Mouse (Mus musculus): Measurements from ENCODE around the gene Dpp9.
"Not testable (repeated sequence)": the region's sequence is repeated elsewhere in the genome, so short reads cannot be mapped to it uniquely, and the experiment has no call there.

The Dpp9 gene

DNA sequence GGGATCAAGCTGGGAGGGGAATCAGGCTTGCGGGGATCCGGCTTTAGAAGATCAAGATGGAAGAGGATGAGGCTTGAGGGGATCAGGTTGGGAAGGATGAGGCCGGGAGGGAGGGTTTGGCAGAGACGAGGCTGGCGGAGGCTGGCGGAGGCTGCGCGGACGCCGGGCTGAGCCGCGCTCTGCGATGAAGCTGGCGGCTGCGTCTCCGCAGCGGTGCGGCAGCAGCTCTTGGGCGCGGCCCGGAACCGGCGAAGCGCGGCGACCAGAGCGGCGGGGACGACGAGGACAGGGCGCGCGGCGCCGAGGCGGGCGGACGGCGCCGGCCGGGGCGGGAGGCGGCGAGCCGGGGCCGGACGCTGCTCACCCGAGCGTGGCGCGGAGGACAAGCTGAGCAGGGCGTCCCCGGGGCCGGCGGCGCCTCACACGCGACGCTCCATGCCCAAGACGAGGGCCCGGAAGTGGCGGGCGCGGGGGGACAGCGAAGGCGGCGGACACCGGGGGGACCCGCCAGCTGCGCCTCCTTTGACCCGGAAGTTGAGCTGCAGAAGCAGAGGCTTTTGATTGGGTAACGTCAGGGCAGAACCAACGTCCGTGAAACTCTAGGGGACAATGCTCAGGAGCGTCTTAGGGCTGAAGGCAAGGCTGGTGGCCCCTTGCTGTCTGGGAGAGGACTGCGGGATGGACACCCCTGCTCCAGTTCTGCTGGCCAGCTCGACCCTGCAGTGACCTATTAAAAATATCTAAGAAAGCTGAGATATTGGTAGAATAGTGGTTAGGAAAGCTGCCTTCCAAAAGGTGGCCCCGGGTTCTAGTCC lies at the start of gene Dpp9:
Gene Dpp9, minus strand, starts transcription at position 529 of the 815 bp plus-strand sequence.
- DNase-seq (ENCODE audit: low read depth, low spot score), result peak; percentile 91

DNA sequence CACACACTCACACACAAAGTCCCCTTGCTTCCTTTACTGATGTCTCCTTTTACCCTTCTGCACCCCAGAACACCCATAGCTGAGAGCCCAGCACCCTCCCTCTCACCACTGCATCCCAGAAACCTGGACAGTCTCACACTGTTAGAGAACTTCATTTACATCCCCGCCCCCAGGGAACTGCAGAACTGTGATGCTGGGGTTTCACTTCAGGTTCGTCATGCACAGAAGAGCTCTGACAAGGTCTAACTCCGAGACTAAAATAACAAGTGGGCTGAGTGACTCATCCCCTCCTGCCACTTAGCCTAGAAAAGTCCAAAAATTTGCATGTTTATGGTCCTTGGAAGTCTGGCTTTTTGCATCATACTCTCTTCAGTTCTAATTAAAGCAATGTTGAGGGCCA lies 47.6 kb upstream of the Dpp9 start:
- DNase-seq (ENCODE audit: low read depth, low spot score), result no peak

DNA sequence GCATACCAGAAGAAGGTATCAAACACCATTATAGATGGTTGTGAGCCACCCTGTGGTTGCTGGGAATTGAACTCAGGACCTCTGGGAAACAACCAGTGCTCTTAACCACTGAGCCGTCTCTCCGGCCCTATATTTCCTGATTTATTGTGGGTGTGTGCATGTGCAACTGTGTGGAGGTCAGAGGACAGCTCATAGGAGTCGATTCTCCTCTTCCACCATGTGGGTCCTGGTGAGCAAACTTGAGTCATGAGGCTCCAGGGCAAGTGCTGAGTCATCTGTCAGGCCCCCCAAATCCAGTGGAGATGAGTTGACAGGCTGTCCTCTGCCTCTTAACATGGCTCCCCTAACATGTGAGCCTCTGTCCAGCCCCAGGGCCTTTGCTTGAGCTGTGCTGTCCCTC lies 47.2 kb upstream of the Dpp9 start:
- no peak for DNase-seq (ENCODE audit: low read depth, low spot score)

DNA sequence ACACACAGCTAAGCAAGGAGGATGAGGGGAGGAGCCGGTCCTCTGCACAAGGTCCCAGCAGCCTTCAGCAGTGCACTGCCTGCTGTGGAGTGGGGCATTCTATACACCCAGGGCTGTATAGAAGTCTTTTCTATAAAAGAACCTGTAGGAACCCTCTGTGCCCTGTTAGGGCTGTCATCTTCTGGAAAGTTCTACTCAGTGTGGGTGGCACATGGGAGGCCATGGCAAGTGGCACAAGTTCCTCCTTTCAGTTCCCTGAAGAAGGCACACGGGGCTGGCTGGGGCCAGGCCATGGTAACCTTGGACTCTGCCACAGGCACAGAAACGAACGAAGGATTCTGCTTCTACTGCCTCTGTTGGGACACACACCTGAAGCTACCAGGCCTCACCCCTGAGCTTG lies 46.3 kb upstream of the Dpp9 start:
- DNase-seq (ENCODE audit: low read depth, low spot score), result no peak

DNA sequence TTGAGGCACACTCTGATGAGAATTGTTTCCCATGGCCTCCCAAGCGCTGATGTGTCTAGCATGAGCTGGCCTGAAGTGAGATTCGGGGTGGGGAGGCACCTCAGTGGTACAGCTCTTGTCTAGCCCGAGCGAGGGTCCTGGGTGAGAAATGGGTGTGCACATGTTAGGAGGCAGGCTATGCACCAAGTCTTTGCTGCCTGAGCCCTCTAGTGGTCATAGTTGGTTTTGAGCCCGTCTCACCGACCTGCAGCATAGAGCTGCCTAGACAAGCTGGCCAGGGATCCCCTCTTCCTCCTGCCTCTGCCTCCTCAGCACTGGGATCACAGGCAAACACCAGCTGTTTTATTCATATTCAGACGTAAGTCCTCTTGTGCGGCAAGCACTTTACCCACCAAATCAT lies 45.3 kb upstream of the Dpp9 start:
- DNase-seq (ENCODE audit: low read depth, low spot score), result peak; percentile 90

DNA sequence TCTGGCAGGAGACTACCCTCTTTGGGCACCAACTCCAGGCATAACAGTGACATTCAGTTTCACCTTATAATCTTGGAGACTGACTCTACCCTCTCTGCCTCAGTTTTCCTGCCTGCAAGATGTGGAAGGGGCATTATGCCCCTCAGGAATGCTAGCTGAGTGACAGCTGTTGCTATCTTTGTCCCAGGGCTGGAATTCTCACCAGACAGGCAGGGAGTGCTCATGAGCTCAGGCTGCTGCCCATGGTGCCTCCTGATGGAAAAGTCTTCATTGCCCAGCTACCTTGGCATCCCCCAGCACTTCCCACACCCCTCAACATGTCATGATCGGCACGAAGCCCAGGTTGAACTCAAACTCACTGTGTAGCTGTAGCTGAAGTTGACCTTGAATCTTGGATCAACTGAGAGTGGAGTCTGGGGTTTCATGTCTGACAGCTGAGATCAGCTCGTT lies 44.0 kb upstream of the Dpp9 start:
- no peak for DNase-seq (ENCODE audit: low read depth, low spot score)

DNA sequence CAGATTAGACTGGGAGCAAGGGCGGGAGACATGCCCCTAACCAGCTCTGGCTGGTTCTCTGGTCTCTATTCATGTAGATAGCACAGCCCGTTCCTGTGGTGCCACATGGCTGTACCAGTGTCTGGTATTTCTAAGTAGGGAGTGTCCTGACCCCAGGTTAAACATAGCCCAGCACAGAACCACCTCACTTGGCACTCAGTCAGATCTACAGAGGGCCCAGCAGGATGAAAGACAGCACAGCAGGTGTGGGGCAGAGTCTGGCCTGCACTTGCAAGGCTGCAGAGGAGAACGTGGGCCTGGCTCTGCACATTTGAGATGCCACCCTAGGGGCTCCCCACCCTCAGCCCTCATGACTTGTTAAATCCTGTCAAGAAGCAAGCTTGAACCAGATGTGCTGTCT lies 42.5 kb upstream of the Dpp9 start:
- DNase-seq (ENCODE audit: low read depth, low spot score), result no peak

DNA sequence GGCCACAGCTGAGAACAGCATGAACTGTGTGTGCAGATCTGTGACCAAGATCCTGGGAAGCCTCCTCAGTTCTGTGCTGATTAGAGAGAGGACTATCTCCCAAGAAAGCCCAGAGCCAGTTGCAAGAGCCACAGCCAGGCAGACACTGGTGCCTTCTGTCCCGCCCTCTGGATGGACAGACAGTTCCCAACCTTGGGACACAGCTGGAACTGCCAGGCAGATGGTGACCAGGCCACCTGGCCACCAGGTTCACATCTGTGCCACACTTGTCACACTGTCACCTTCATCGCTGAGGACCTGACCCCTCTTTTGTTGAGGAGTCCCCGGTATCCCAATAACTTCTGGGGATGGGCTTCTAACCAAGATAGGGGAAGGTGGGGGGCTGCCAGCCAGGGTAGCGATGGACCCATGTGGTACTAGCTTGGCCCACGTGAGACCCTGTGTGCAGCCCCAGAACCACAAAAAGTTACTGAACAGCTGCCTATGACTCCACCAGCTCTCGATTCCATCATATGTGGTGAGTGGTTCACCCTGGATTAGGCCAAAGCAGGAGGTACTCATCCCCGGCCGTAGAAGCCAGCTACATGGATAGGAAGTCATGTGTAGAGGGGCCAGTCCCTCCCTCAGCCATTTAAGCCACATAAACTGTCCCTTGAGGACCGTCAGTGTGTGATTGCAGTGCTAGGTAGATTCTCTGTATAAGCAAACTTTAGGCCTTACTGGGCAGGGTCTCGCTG lies 40.8 kb upstream of the Dpp9 start:
- DNase-seq (ENCODE audit: low read depth, low spot score), result no peak

DNA sequence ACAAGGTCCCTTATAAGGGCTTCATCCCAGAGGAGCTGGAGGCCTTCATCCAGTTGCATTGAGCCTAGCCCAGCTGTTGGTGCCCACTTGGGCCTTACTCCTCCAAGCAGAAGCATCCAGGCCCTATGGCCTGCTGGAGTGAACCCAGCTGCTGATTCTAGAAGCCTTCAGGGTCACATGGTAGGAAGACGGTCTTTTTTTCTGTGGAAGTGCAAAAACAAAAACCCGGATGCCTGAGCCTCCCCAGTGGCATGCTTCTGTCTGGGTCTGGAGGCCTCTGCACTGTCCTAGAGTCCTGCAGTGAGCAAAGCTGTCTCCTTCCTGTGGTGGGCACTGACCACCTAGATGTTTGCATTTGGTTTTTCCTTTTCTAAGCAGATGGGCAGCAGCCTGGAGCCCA lies 40.1 kb upstream of the Dpp9 start:
- not testable (repeated sequence) for DNase-seq (ENCODE audit: low read depth, low spot score)

DNA sequence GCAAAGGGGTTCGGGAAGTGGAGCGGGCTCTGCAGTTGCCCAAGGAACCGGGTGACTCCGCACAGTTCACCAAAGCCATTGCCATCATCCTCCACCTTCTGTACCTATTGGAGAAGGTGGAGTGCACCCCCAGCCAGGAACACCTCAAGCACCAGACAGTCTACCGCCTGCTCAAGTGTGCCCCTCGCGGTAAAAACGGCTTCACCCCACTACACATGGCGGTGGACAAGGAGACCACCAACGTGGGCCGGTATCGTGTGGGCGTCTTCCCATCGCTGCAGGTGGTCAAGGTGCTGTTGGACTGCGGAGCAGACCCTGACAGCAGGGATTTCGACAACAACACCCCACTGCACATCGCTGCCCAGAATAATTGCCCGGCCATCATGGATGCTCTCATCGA lies 39.6 kb upstream of the Dpp9 start:
- not testable (repeated sequence) for DNase-seq (ENCODE audit: low read depth, low spot score)

DNA sequence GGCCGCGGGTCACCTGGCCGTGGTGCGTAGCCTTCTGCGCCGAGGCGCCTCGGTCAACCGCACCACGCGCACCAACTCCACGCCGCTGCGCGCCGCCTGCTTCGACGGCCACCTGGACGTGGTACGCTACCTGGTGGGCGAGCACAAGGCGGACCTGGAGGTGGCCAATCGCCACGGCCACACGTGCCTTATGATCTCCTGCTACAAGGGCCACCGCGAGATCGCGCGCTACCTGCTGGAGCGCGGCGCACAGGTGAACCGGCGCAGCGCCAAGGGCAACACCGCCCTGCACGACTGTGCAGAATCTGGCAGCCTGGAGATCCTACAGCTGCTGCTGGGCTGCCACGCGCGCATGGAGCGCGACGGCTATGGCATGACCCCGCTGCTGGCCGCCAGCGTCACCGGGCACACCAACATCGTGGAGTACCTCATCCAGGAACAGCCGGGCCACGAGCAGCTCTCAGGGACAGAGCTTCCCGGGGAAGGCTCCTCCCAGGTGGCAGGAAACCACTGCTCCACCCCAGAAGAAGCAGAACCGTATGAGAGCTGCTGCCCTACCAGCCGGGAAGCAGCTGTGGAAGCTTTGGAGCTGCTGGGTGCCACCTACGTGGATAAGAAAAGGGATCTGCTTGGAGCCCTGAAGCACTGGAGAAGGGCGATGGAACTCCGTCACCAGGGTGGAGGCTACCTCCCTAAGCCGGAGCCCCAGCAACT lies 38.6 kb upstream of the Dpp9 start:
- peak; percentile 41 for DNase-seq (ENCODE audit: low read depth, low spot score)

DNA sequence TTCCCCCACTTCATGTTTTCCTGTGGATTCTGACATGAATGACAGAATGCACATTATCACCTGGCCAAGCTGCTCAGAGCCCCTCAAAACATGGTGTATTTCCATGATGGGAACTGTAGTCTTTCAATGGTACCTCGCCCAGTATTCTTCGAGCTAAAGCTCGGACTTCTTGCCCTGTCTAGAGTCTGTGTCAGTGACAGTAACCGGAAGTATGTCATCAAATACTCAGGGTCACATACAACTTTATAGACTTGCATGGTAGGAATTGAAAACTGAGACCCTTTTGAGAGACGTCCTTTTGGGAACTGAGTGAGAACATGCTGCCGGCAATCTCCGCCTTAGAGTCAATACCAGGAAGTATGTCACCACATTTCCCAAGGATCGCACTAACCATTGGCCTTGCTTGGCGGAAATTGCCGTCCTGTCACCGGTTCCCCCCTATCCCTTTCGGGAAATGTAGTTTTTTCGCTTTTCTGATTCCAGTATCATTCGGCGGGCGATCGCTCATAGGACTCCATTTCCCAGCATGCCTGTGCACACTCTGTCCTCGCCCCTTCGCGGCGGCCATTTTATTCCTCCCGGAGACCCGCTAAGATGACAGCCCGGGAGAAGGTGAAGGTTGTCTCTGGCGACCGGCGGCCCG lies 37.7 kb upstream of the Dpp9 start, which contains the start of gene Fem1a:
Gene Fem1a, plus strand, starts transcription at position 572 of the 643 bp plus-strand sequence.
- peak; percentile 97 for DNase-seq (ENCODE audit: low read depth, low spot score)

DNA sequence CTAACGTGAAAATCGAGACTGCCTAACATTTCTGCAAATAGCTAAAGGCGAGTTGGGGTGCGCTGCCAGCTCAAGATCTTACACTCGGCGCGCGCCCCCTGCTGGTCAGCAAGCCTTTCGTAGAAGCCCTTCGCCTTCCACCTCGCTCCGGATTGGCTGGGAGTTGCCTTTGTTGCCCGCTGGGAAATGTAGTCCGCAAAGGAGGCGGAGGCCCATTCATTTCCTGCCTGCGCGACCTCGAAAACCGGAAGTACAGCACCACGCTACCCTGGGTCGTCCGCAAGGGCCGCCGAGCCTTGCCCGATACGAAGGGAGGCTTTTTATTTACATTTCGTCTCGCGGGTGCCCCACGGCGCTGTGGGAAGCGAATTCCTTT lies 37.1 kb upstream of the Dpp9 start:
- DNase-seq (ENCODE audit: low read depth, low spot score), result peak; percentile 99

DNA sequence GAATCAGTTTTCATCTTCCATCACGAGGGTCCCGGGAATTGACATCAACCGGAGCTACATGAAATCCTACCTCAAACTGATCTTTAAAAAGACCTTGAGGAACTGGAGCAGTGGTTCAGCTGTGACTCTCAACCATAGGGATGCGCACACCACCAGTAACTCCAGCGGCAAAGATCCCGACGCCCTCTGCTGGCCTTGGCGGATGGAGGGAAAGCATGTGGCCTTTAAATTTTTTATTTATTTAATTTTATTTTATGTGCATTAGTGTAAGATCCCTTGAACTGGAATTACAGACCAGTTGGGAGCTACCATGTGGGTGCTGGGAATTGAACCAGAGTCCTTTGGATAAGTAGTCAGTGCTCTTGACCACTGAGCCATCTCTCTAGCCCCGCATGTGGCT lies 36.7 kb upstream of the Dpp9 start:
- DNase-seq (ENCODE audit: low read depth, low spot score), result peak; percentile 49

DNA sequence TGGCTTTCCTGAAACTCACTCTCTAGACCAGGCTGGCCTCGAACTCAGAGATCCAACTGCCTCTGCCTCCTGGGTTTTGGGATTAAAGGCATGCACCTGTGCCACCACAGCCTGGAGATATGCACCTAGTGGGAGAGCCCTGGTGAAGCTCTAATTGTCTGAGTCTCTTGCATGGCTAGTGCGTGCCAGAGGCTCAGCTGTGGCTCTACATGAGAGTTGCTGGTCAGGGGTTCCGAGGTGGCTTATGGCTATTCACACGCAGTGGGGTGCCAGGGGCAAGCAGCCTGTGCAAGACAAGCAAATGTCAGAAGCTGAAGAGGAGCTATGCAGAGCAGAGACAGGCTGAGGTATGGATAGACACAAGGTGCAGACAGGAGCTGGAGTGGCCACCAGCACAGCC lies 36.0 kb upstream of the Dpp9 start:
- DNase-seq (ENCODE audit: low read depth, low spot score), result no peak

DNA sequence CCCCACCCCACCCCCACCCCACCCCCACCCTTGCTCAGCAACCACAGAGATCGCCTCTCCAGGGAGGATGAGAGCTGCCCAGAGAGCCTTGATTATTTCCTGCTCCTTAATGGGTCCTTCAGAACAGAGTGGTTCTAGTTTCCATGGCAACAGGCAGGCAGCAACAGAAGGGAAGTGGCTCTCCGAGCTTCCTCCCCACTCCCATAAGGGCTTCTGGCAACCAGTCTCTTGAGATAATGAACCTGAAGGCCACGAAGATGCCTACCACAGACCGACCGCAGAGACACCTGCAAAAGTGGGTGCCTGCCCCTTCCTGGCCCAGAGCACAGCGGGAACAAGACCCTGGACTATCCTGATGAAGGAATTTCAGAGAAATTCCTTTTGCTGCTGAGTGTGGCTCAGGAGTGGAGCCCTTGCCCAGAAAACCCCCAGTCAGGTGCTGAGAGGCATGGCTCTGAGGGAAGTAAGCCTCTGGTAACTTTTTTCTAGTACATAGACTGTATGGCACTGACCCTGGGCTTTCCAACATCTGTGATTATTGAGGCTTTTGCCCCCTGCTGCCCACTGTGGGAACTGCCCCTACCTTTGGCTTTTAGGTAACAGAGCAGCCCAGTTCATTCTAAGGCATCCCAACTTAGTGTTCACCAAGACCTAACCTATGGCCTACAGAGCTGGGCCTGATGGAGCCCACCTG lies 32.6 kb upstream of the Dpp9 start:
- peak; percentile 87 for DNase-seq (ENCODE audit: low read depth, low spot score)

DNA sequence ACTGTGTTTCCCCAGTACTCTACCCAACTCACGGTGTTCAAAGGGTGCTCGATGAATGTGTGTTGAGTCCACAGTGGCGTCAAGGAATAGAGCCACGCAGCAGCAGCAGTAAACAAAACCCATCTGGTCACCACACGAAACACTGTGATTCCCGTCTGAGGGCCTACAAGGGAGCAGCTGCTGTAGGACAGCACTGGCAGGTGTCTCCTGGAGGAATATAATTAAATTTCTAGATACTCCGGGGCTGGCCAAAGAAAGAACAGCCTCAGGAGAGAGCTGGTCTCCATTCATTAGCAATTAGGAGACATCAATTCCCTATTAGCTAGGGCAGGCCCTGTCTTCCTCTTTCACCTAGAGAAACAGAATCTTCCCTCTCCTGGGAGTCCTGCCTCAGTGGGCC lies 26.9 kb upstream of the Dpp9 start:
- no peak for DNase-seq (ENCODE audit: low read depth, low spot score)

DNA sequence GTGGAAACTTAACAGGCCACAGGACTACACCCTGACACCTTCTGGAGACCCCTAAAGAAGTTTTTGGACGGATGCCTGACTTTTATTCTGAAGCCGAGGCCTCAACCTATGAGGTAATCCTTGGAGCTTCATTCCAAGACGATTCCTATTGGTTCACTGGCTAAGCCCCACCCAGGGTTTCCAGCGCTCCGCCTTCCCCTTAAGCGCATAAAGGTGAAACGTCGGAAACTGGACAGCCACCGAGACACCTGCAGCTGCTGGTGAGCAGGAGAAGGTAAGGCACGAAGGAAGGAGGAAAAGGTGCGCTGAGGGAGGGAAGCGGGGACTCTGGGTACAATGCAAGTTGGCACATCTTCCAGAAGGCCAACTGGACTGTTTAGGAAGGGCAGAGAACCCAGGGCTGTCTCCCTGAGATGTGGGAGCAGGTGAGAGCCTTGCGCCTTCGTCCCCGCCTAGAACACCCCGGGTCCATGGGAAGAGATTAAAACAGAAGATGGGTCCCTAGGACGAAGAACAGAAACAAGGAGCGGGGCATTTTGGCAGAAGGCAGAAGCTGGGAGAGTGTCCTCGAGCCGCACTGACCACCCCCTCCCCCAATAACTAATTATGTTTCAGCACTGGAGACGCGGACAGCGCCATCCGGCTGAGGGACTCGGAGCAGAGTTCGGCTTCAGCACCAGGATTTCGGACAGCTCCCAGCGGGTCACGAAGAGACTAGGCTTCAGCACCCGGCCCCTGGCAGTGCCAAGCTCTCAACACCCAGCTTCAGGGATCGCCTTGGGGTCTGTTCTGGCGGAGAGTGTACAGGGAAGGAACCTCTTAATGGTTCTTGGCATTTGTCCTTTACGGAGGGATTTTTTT lies 23.1 kb upstream of the Dpp9 start:
- DNase-seq (ENCODE audit: low read depth, low spot score), result peak; percentile 88

DNA sequence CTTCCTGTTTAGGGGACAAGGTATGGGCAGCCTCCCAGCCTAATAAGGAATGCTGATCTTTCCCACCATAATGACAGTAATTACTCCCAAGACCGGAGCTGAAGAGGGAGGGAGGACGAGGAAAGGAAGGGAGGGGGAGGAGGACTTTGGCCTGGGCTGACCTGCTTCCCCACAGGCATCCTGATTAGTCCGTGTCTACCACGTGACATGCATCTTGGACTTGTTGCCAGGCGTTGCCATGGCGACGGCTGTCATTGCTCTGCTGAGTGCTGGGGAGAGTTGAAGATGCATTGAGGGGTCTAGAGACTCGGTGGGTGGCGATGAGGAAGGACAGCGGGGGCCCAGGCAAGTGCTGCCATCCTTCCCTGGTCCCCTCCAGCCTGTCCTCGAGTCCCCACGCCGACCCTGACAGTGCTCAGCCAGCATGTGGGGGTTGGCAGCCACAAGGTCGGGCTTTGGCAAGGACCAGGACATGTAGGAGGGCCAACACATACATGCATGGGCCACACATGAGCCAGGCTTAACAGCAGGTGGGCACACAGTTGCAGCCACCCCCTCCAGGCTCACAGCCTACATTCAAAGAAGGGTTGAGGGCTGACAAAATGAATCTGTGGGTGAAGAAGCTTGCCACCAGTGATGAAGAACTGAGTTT lies 15.2 kb upstream of the Dpp9 start:
- DNase-seq (ENCODE audit: low read depth, low spot score), result no peak

DNA sequence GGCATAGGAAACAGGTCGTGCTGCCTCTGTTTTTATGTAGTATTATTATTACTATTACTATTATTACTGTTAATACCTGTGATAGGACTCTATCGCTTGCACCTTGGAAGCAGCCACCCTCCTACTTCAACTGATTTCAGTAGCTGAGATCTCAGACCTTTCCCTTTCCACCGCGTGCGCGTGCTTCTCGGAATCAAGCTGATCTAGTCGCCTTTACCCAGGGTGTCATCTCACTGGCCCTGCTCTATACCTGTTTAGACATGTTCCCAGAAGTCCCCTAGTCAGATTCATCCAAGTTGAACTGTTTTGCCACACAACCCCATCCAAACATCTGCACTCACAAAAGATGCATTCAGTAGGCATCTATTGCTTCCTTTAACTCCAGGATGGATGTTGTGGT lies 14.7 kb upstream of the Dpp9 start:
- DNase-seq (ENCODE audit: low read depth, low spot score), result no peak

Measured in CD4-positive, CD25-positive, alpha-beta regulatory T cell, adult 2 months (primary cell).